Mouse (Mus musculus) NIH3T3 (cell line): Measurements from ENCODE around the gene Cdk14.
A peak's percentile ranks its signal among the peaks of the same experiment; 100 is the strongest.

ENCODE experiments used
- DNase-seq: peaks from one replicate; pipeline ENCODE4 v3.0.0-alpha.2; 2012; ENCODE audit warnings: low read depth

The Cdk14 gene

GRCm38 (mm10) chr5:4786816-4787215 lies 633.3 kb downstream of the Cdk14 start:
- no peak for DNase-seq

- DNase-seq: no peak
Observed at GRCm38 (mm10) chr5:4778274-4778673, 641.8 kb downstream of the Cdk14 start.

- DNase-seq: no peak
Observed at GRCm38 (mm10) chr5:4776495-4776894, 643.6 kb downstream of the Cdk14 start.

GRCm38 (mm10) chr5:4773090-4773772 lies 646.9 kb downstream of the Cdk14 start:
- DNase-seq: no peak

- DNase-seq: no peak
Observed at GRCm38 (mm10) chr5:4770609-4771008, 649.5 kb downstream of the Cdk14 start.

- DNase-seq: no peak
Observed at GRCm38 (mm10) chr5:4767896-4768295, 652.2 kb downstream of the Cdk14 start.

- DNase-seq: no peak
Observed at GRCm38 (mm10) chr5:4766719-4767118, 653.4 kb downstream of the Cdk14 start.

- DNase-seq: no peak
Observed at GRCm38 (mm10) chr5:4761891-4762290, 658.2 kb downstream of the Cdk14 start.

- DNase-seq: peak; percentile 37
Observed at GRCm38 (mm10) chr5:4758331-4759080, 661.6 kb downstream of the Cdk14 start.

- peak; percentile 97 for DNase-seq
Observed at GRCm38 (mm10) chr5:4757902-4758301, 662.2 kb downstream of the Cdk14 start, which contains the start of gene Fzd1. Gene Fzd1, minus strand, starts transcription at chr5:4758035.

GRCm38 (mm10) chr5:4756871-4757711 lies 663.0 kb downstream of the Cdk14 start:
- DNase-seq: peak; percentile 84

- peak; percentile 22 for DNase-seq
Observed at GRCm38 (mm10) chr5:4756001-4756681, 664.0 kb downstream of the Cdk14 start.

GRCm38 (mm10) chr5:4755326-4755725 lies 664.8 kb downstream of the Cdk14 start:
- no peak for DNase-seq

- no peak for DNase-seq
Observed at GRCm38 (mm10) chr5:4754701-4755281, 665.3 kb downstream of the Cdk14 start.
